Comparison of ENCODE assay signal across 14 mouse cellular contexts in genomic region chr16:33010166-33010565, GRCm38 (mm10).
"Had no signal": no experiment of that assay in that cellular context is flagged by ENCODE, and none has a peak within 500 bp of the region (broad histone marks: within the 10 kb centered on the region; RNA-seq: fewer than 3 reads in every experiment).

No protein-coding gene starts in this region.

- H3K4me1 ChIP-seq: kidney, embryonic 15.5 days; limb, embryonic 15.5 days; liver, embryonic 12.5 days; midbrain, embryonic 15.5 days; neural tube, embryonic 13.5 days had no signal

- H3K27ac ChIP-seq: kidney, embryonic 15.5 days; left cerebral cortex, adult 2 months; limb, embryonic 15.5 days; liver, embryonic 12.5 days; midbrain, embryonic 15.5 days; neural tube, embryonic 13.5 days had no signal

- H3K4me3 ChIP-seq: kidney, embryonic 15.5 days; left cerebral cortex, adult 2 months; limb, embryonic 15.5 days; liver, embryonic 12.5 days; midbrain, embryonic 15.5 days; neural tube, embryonic 13.5 days had no signal

- DNase-seq: kidney, adult 2 months; kidney, postnatal 25 days; lung, embryonic 14.5 days; lung, postnatal 10 days; lung, postnatal 4 days; retina, postnatal 1 day; right cerebral cortex, postnatal 25 days had no signal

- H3K4me2 ChIP-seq: kidney, embryonic 15.5 days; limb, embryonic 15.5 days; liver, embryonic 12.5 days; lung, embryonic 14.5 days; midbrain, embryonic 11.5 days; midbrain, embryonic 15.5 days; neural tube, embryonic 13.5 days had no signal

- H3K9ac ChIP-seq: kidney, embryonic 15.5 days; limb, embryonic 15.5 days; liver, embryonic 12.5 days; lung, embryonic 14.5 days; midbrain, embryonic 15.5 days; neural tube, embryonic 13.5 days had no signal

- ATAC-seq: liver, embryonic 12.5 days; midbrain, embryonic 15.5 days had no signal

- H3K27me3 ChIP-seq: kidney, embryonic 15.5 days; limb, embryonic 15.5 days; liver, embryonic 12.5 days; midbrain, embryonic 15.5 days; neural tube, embryonic 13.5 days had no signal

- H3K9me3 ChIP-seq: kidney, embryonic 15.5 days; limb, embryonic 15.5 days; liver, embryonic 12.5 days; midbrain, embryonic 15.5 days; neural tube, embryonic 13.5 days had no signal
